Mouse (Mus musculus) forebrain, embryonic 15.5 days (tissue): ENCODE data around the gene Erich6. TPM values are rescaled to one million over a fixed set of nuclear protein-coding genes. Genes with fewer than 3 reads are reported as not detected.

Experiments used
- ATAC-seq: fragments of 200-750 bp; cut with Nextera tagmentation; replicated peaks from 2 replicates; pipeline ENCODE4 v1.8.0; 2017; ENCODE audit warnings: mild to moderate bottlenecking, moderate TSS enrichment, moderate library complexity
- H3K27ac ChIP-seq: fragments of 300-500 bp; sonication (generic); replicated peaks from 2 replicates; pipeline ENCODE4 v1.5.1; 2015; ENCODE audit warnings: mild to moderate bottlenecking, inconsistent platforms
- H3K27me3 ChIP-seq: fragments of 300-500 bp; sonication (generic); 2 replicates; pipeline ENCODE4 v1.6.1; 2015; ENCODE audit warnings: inconsistent platforms
- H3K36me3 ChIP-seq: fragments of 300-500 bp; sonication (generic); 2 replicates; pipeline ENCODE4 v1.6.1; 2015; ENCODE audit warnings: mild to moderate bottlenecking, inconsistent platforms
- H3K4me1 ChIP-seq: fragments of 300-500 bp; sonication (generic); 2 replicates; pipeline ENCODE4 v1.6.1; 2015; ENCODE audit warnings: inconsistent platforms
- H3K4me2 ChIP-seq: fragments of 300-500 bp; sonication (generic); replicated peaks from 2 replicates; pipeline ENCODE4 v1.6.1; 2015; ENCODE audit warnings: mild to moderate bottlenecking, inconsistent platforms
- H3K4me3 ChIP-seq: fragments of 300-500 bp; sonication (generic); 2 replicates; pipeline ENCODE4 v1.5.1; 2015; ENCODE audit warnings: mild to moderate bottlenecking, inconsistent platforms
- H3K9ac ChIP-seq: fragments of 300-500 bp; sonication (generic); replicated peaks from 2 replicates; pipeline ENCODE4 v1.6.1; 2015; ENCODE audit warnings: mild to moderate bottlenecking, inconsistent platforms
- H3K9me3 ChIP-seq: fragments of 300-500 bp; sonication (generic); 2 replicates; pipeline ENCODE4 v1.6.1; 2016; ENCODE audit warnings: inconsistent platforms
- WGBS: fragments of 180-500 bp; shearing (Covaris S2); methylation state at CpG from one replicate; pipeline ENCODE4 v1.1.7; 2015; ENCODE audit warnings: mixed read lengths; 5-methylcytosine and 5-hydroxymethylcytosine counted together
- polyA plus RNA-seq: library from polyadenylated mRNA; unstranded; fragments of >200 nt; fragmentation: Nextera tagmentation; extraction: Ambion mirVana; gene quantifications from 2 replicates; pipeline ENCODE4 v1.2.1, GENCODE M21; 2015

Erich6 gene
- polyA plus RNA-seq, 1 experiment from 2014 or later = 0.10 TPM

- peaks cover 22% of the 10 kb centered on the region for H3K4me1 ChIP-seq
- H3K27ac ChIP-seq = peak overlapping the region; percentile 99
- no peaks in the 10 kb centered on the region for H3K27me3 ChIP-seq
- H3K9me3 ChIP-seq = no peaks in the 10 kb centered on the region
- peak overlapping the region; percentile 94 for H3K4me3 ChIP-seq
- 0% methylated on average over 36 of the region's 36 CpGs for WGBS
- peak overlapping the region; percentile 97 for H3K9ac ChIP-seq
- peak overlapping the region; percentile 52 for H3K4me2 ChIP-seq
- H3K36me3 ChIP-seq = no peaks in the 10 kb centered on the region
- ATAC-seq = peak; percentile 85
Measured at GRCm38 (mm10) chr3:58577067-58577503, 59.9 kb downstream of the Erich6 start.

- Histone ChIP-seq H3K27ac (peak within 1 kb of the TSS; percentile 99), H3K4me2 (peak within 1 kb of the TSS; percentile 52), H3K36me3 (no peaks in the 10 kb centered on the region), H3K4me3 (peak within 1 kb of the TSS; percentile 94), H3K9me3 (no peaks in the 10 kb centered on the region), H3K9ac (peak within 1 kb of the TSS; percentile 97), H3K4me1 (peaks cover 18% of the 10 kb centered on the region), H3K27me3 (no peaks in the 10 kb centered on the region)
- peak; percentile 95 for ATAC-seq
- WGBS = 1% methylated on average over 58 of the region's 59 CpGs
Measured at GRCm38 (mm10) chr3:58576137-58577066, 60.6 kb downstream of the Erich6 start, which contains the start of gene Selenot. Gene Selenot, plus strand, starts transcription at chr3:58576636.

GRCm38 (mm10) chr3:58570821-58571220 lies 66.2 kb downstream of the Erich6 start:
- no peak for ATAC-seq

More at GRCm38 (mm10) chr3:58570821-58571220, 66.2 kb downstream of the Erich6 start:
- no peak overlapping the region for H3K9ac ChIP-seq
- 94% methylated on average over 3 of the region's 3 CpGs for WGBS
- H3K27me3 ChIP-seq = no peaks in the 10 kb centered on the region
- H3K4me2 ChIP-seq = no peak overlapping the region
- H3K36me3 ChIP-seq = no peaks in the 10 kb centered on the region
- H3K9me3 ChIP-seq = no peaks in the 10 kb centered on the region
- no peak overlapping the region for H3K4me3 ChIP-seq
- H3K4me1 ChIP-seq = peaks cover under 1% of the 10 kb centered on the region; the same call in 1 of the 2 replicates
- H3K27ac ChIP-seq = no peak overlapping the region

Other genes starting within 250 kb of the Erich6 start
- gene Tsc22d2, start 222.5 kb downstream of the Erich6 start, polyA plus RNA-seq = 8.9 and 9.7 TPM in 2 replicates
- gene Eif2a, start 111.4 kb downstream of the Erich6 start, polyA plus RNA-seq = 47.1 and 49.5 TPM in 2 replicates
- gene Serp1, start 111.3 kb downstream of the Erich6 start, polyA plus RNA-seq = 87.1 and 87.6 TPM in 2 replicates
- gene Selenot, start 60.6 kb downstream of the Erich6 start, polyA plus RNA-seq = 19.4 and 21.4 TPM in 2 replicates
- gene Siah2, start 55.2 kb upstream of the Erich6 start, polyA plus RNA-seq = 7.0 and 8.1 TPM in 2 replicates
- gene Mindy4b-ps, start 185.1 kb upstream of the Erich6 start, polyA plus RNA-seq = 0.17 TPM in 1 of 2 replicates, not detected in the other
- 1.4 and 1.6 TPM in 2 replicates for gene Clrn1, start 248.1 kb upstream of the Erich6 start, polyA plus RNA-seq